Mouse (Mus musculus) kidney, postnatal 4 days (tissue): ENCODE results near the gene 2310007B03Rik.

ENCODE experiments used
- DNase-seq, 2 experiments: peaks; one replicate each; pipeline ENCODE4 v3.0.0; 2021; ENCODE audit warnings: mixed read lengths in 2 of 2

Gene 2310007B03Rik

GRCm38 (mm10) chr1:93159566-93160500 is 915 bp downstream of the 2310007B03Rik start:
- DNase-seq = no peak

- DNase-seq = peak in 1 of 2 experiments; percentile 33
Measured at GRCm38 (mm10) chr1:93158916-93159315, 1.8 kb downstream of the 2310007B03Rik start.

- DNase-seq = peak in 1 of 2 experiments; percentile 43
Measured at GRCm38 (mm10) chr1:93157566-93157965, 3.2 kb downstream of the 2310007B03Rik start.

- no peak for DNase-seq
Measured at GRCm38 (mm10) chr1:93150907-93151661, 9.7 kb downstream of the 2310007B03Rik start.

GRCm38 (mm10) chr1:93144176-93144575 is 16.6 kb downstream of the 2310007B03Rik start:
- DNase-seq = no peak

- DNase-seq = no peak
Measured at GRCm38 (mm10) chr1:93142871-93143270, 17.9 kb downstream of the 2310007B03Rik start.

- no peak for DNase-seq
Measured at GRCm38 (mm10) chr1:93139713-93140112, 21.0 kb downstream of the 2310007B03Rik start.

GRCm38 (mm10) chr1:93138534-93138933 is 22.2 kb downstream of the 2310007B03Rik start:
- DNase-seq = peak; percentile 63 to 78

- DNase-seq = no peak
Measured at GRCm38 (mm10) chr1:93135036-93135526, 25.7 kb downstream of the 2310007B03Rik start, which contains the start of gene Agxt. Gene Agxt, plus strand, starts transcription at chr1:93135240.

- DNase-seq = no peak
Measured at GRCm38 (mm10) chr1:93132676-93133075, 28.1 kb downstream of the 2310007B03Rik start.

- peak in 1 of 2 experiments; percentile 18 for DNase-seq
Measured at GRCm38 (mm10) chr1:93130242-93130983, 30.3 kb downstream of the 2310007B03Rik start.

- peak; percentile 81 to 84 for DNase-seq
Measured at GRCm38 (mm10) chr1:93128710-93129349, 31.9 kb downstream of the 2310007B03Rik start.

- DNase-seq = no peak
Measured at GRCm38 (mm10) chr1:93128209-93128608, 32.5 kb downstream of the 2310007B03Rik start.

- DNase-seq = peak in 1 of 2 experiments; percentile 22
Measured at GRCm38 (mm10) chr1:93125256-93125655, 35.5 kb downstream of the 2310007B03Rik start.

GRCm38 (mm10) chr1:93124066-93124465 is 36.7 kb downstream of the 2310007B03Rik start:
- no peak for DNase-seq

- DNase-seq = no peak
Measured at GRCm38 (mm10) chr1:93123179-93123854, 37.4 kb downstream of the 2310007B03Rik start.

GRCm38 (mm10) chr1:93118816-93119215 is 41.9 kb downstream of the 2310007B03Rik start:
- no peak for DNase-seq

- DNase-seq = no peak
Measured at GRCm38 (mm10) chr1:93115471-93115870, 45.3 kb downstream of the 2310007B03Rik start.

GRCm38 (mm10) chr1:93114713-93115463 is 45.9 kb downstream of the 2310007B03Rik start:
- peak; percentile 84 to 87 for DNase-seq

GRCm38 (mm10) chr1:93102700-93103099 is 58.0 kb downstream of the 2310007B03Rik start:
- DNase-seq = no peak
